Mouse (Mus musculus) midbrain, postnatal 0 days (tissue): ENCODE results near the gene Scai. TPM values are rescaled to one million over a fixed set of nuclear protein-coding genes. Genes with fewer than 3 reads are reported as not detected.

ENCODE experiments used
- ATAC-seq: fragments of 200-750 bp; cut with Nextera tagmentation; 2 replicates; pipeline ENCODE4 v1.8.0; 2017; ENCODE audit warnings: moderate number of reproducible peaks, mild to moderate bottlenecking, moderate TSS enrichment, moderate library complexity; ENCODE audit not compliant: low FRiP score
- DNase-seq: peaks from one replicate; pipeline ENCODE4 v3.0.0-alpha.2; 2015; ENCODE audit warnings: low spot score
- H3K27ac ChIP-seq: fragments of 300-500 bp; sonication (generic); 2 replicates; pipeline ENCODE4 v1.5.1; 2014; ENCODE audit warnings: low read depth, mild to moderate bottlenecking, low read length, mixed read lengths
- H3K27me3 ChIP-seq: fragments of 300-500 bp; sonication (generic); 2 replicates; pipeline ENCODE4 v1.6.1; 2014; ENCODE audit warnings: low read length, control low read depth, mixed read lengths; ENCODE audit not compliant: insufficient read depth
- H3K36me3 ChIP-seq: fragments of 300-500 bp; sonication (generic); 2 replicates; pipeline ENCODE4 v1.6.1; 2014; ENCODE audit warnings: low read length, control low read depth, mixed read lengths; ENCODE audit not compliant: insufficient read depth
- H3K4me1 ChIP-seq: fragments of 300-500 bp; sonication (generic); 2 replicates; pipeline ENCODE4 v1.6.1; 2014; ENCODE audit warnings: mild to moderate bottlenecking, control low read depth, antibody characterized with exemption, low read length, mixed read lengths; ENCODE audit not compliant: insufficient read depth
- H3K4me2 ChIP-seq: fragments of 300-500 bp; sonication (generic); 2 replicates; pipeline ENCODE4 v1.6.1; 2014; ENCODE audit warnings: low read depth, mild to moderate bottlenecking, low read length, mixed read lengths; ENCODE audit not compliant: poor library complexity, severe bottlenecking
- H3K4me3 ChIP-seq: fragments of 300-500 bp; sonication (generic); 2 replicates; pipeline ENCODE4 v1.5.1; 2014; ENCODE audit warnings: low read depth, mild to moderate bottlenecking, low read length, moderate library complexity
- H3K9ac ChIP-seq: fragments of 300-500 bp; sonication (generic); replicated peaks from 2 replicates; pipeline ENCODE4 v1.6.1; 2014; ENCODE audit warnings: mild to moderate bottlenecking, low read length, moderate library complexity, mixed read lengths; ENCODE audit not compliant: poor library complexity, severe bottlenecking
- H3K9me3 ChIP-seq: fragments of 300-500 bp; sonication (generic); 2 replicates; pipeline ENCODE4 v1.6.1; 2016; ENCODE audit warnings: low read length, control low read depth
- CTCF ChIP-seq: IDR thresholded peaks from 2 replicates; pipeline ENCODE4 v1.5.1; 2016; ENCODE audit warnings: antibody characterized with exemption, mild to moderate bottlenecking
- WGBS: fragments of 180-500 bp; shearing (Covaris S2); extraction: QIAGEN DNeasy Blood & Tissue Kit; methylation state at CpG from one replicate; pipeline ENCODE4 v1.1.7; 2014; 5-methylcytosine and 5-hydroxymethylcytosine counted together
- polyA plus RNA-seq: library from polyadenylated mRNA; unstranded; fragments of >200 nt; fragmentation: Nextera tagmentation; extraction: Ambion mirVana; gene quantifications from 2 replicates; pipeline ENCODE4 v1.2.1, GENCODE M21; 2015
- total RNA-seq: library from RNA; depleted of rRNA; stranded (reverse); fragments of >200 nt; gene quantifications from 2 replicates; pipeline ENCODE4 v1.2.3, GENCODE M21; 2014; rRNA removed

Scai gene
- total and polyA plus RNA-seq, 2 experiments from 2014 or later = 13.8 to 59.5 TPM

DNA sequence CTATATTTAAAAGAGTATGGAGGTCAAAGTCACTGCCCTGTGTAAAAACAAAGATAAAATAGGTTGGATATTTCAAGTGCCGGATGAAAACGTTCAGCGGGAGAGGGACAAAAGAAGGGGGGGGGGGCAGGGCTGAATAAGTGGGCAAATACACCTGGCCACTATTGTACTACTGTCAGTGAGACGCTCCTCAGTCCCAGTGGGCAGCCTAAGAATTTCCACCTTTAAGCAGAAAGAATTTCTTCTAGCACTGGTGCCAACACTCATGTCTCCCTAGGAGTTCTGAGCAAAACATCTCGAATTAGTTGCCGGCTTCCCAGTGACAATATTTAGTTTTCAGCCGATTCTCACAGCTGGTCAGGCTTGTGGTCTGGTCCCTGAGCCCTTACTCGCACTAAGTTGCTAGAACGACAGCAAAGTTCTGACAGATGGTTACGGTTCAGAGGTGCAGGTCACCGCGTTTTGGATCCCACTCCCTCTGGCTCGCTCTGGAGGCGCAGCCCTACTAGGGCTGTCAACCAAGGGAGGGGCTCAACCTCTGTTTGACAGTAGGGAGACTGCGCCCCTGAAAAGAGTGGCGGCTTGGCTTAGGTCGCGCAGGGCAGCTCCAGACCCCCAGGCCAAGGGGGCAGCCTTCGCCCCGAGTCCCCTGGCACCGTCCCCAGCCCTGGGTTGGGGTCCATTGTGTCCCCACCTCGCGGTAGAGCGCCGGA lies 125.7 kb downstream of the Scai start:
- Histone ChIP-seq H3K4me2 (peak overlapping the region; percentile 79), H3K9me3 (no peaks in the 10 kb centered on the region), H3K4me3 (peak overlapping the region; percentile 95), H3K27ac (peak overlapping the region; percentile 85), H3K9ac (peak overlapping the region; percentile 93), H3K4me1 (no peaks in the 10 kb centered on the region), H3K27me3 (no peaks in the 10 kb centered on the region), H3K36me3 (peaks cover 8% of the 10 kb centered on the region; the same call in 1 of the 2 replicates)
- TF ChIP-seq CTCF = peak; percentile 22; the same call in 1 of the 2 replicates
- ATAC-seq (peak; percentile 84), DNase-seq (peak; percentile 15)
- 6% methylated on average over 25 of the region's 25 CpGs for WGBS

DNA sequence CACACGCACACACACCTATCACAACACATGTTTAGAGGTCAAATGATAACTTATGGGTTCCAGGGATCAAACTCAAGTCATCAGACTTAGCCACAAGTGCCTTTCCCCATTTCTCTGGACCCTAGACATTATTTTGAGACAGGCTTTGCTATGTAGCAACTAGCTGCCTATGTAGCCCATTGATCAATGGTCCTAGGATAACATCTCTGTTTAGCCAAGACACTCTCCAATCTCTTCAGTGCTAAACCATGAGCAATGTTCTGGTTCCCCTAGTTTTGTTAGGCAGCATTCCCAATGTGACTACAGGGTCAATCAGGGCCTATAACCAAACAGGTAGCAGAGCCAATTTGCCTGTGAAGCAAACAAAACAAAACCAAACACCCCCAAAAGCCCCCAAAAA lies 142.0 kb downstream of the Scai start:
- H3K36me3 ChIP-seq = peaks cover 51% of the 10 kb centered on the region

DNA sequence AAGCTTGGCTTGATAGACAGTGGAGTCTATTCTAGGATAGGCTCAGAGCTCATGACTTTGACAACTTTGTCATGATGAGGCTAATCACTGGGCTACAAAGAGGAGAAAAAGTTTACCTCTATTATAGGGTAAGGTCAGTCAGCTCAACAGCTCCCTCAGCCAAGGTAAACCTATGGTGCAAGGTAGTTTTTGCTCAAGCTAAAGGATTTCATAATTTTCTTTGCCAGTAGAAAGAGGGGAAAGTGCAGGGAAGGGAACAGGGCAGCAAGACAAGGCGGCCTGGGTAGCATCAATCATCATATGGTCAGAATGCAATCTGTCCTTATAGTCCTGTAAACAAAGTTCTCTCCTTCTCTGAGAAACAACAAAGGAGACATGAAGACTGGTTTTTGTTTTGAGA lies 150.3 kb downstream of the Scai start:
- no peak overlapping the region for H3K27ac ChIP-seq
- DNase-seq = no peak
- no peak for TF ChIP-seq CTCF
- H3K36me3 ChIP-seq = peaks cover 47% of the 10 kb centered on the region
- H3K9ac ChIP-seq = no peak overlapping the region
- no peaks in the 10 kb centered on the region for H3K9me3 ChIP-seq
- no peak for ATAC-seq
- no peaks in the 10 kb centered on the region for H3K4me1 ChIP-seq
- H3K4me3 ChIP-seq = no peak overlapping the region
- no peaks in the 10 kb centered on the region for H3K27me3 ChIP-seq
- H3K4me2 ChIP-seq = no peak overlapping the region
- 97% methylated on average over 1 of the region's 1 CpGs for WGBS

More for the DNA sequence above, 142.0 kb downstream of the Scai start:
- no peak for TF ChIP-seq CTCF
- 98% methylated on average over 1 of the region's 1 CpGs for WGBS
- DNase-seq = no peak
- ATAC-seq = no peak
- Histone ChIP-seq H3K4me2 (no peak overlapping the region), H3K27ac (no peak overlapping the region), H3K27me3 (no peaks in the 10 kb centered on the region), H3K4me3 (no peak overlapping the region), H3K4me1 (no peaks in the 10 kb centered on the region), H3K9ac (no peak overlapping the region), H3K9me3 (no peaks in the 10 kb centered on the region)

DNA sequence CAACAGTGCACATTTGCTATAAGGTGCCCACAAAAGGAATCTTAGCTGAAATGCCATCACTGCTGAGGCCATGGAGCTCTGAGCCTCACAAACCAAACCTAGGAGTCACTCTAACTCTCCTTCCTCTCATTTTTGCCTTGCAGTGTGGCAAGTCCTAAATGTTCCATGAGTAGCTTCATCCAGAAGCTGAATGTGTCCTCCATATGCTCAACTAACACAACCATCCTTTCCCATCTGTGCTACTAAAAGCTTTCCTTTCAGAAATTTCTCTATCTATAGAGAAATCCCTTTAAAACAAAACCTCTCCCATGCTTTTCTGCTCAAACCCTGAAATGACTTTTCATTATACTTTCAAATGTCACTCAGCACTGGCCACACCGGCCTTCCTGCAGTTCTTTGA lies 158.9 kb downstream of the Scai start:
- Histone ChIP-seq H3K9ac (no peak overlapping the region), H3K9me3 (no peaks in the 10 kb centered on the region), H3K27me3 (no peaks in the 10 kb centered on the region), H3K4me3 (no peak overlapping the region), H3K27ac (no peak overlapping the region), H3K4me2 (no peak overlapping the region), H3K36me3 (peaks cover 61% of the 10 kb centered on the region), H3K4me1 (no peaks in the 10 kb centered on the region)
- no peak for TF ChIP-seq CTCF
- no peak for ATAC-seq
- WGBS = 91% methylated on average over 1 of the region's 1 CpGs
- DNase-seq = no peak

DNA sequence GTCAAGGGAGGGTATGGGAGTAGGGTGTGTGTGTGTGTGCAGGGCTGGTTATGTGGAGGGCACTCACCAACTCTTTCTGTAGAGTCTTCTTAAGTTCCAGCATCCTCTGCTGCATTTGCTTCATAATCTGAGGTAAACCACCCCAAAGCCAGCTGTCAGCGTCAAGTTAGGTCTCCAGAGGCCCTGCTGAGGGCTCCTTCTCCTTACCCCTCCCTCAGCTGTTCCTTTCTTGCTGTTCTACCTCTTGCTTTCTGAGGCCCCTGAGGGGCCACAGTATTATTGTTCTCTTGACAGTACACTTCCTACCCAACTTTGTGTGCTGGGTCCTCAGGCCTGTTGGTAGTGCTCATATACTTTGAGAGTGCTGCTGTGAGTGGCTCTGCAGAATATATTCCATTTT lies 170.5 kb downstream of the Scai start:
- no peaks in the 10 kb centered on the region for H3K9me3 ChIP-seq
- 94% methylated on average over 1 of the region's 1 CpGs for WGBS
- no peak overlapping the region for H3K9ac ChIP-seq
- no peak for TF ChIP-seq CTCF
- H3K4me3 ChIP-seq = no peak overlapping the region
- no peak for ATAC-seq
- H3K4me2 ChIP-seq = no peak overlapping the region
- no peak overlapping the region for H3K27ac ChIP-seq
- no peak for DNase-seq
- peaks cover 65% of the 10 kb centered on the region for H3K36me3 ChIP-seq
- no peaks in the 10 kb centered on the region for H3K27me3 ChIP-seq
- H3K4me1 ChIP-seq = no peaks in the 10 kb centered on the region

DNA sequence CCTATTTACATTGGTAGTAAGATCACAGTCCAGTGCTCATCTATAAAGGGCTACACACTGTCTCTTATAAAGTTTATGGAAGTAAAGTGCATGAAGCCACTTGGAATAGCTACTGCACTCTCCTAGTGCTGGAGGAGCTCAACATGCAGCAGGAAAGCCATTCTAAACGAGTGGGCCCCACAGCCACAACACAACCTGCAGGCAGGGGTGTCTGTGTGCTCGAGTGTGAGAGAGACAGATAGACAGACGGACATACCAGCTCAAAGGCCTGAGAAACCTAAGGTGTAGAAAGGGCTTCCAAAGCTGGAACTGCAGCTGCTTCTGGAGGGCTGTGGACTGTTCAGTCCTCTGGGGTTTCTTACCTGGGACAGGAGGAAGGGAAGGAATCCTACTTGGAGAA lies 174.0 kb downstream of the Scai start:
- no peak overlapping the region for H3K4me2 ChIP-seq
- no peak for ATAC-seq
- H3K27me3 ChIP-seq = no peaks in the 10 kb centered on the region
- no peak for DNase-seq
- no peaks in the 10 kb centered on the region for H3K4me1 ChIP-seq
- no peaks in the 10 kb centered on the region for H3K9me3 ChIP-seq
- WGBS = 85% methylated on average over 3 of the region's 3 CpGs
- H3K4me3 ChIP-seq = no peak overlapping the region
- TF ChIP-seq CTCF = no peak
- H3K9ac ChIP-seq = no peak overlapping the region
- peaks cover 56% of the 10 kb centered on the region for H3K36me3 ChIP-seq
- H3K27ac ChIP-seq = no peak overlapping the region

Other genes starting within 250 kb of the Scai start
- gene Wdr38, start 193.3 kb downstream of the Scai start, total RNA-seq = 0.71 and 3.4 TPM in 2 replicates
- 0.49 and 0.72 TPM in 2 replicates for gene Wdr38, start 193.3 kb downstream of the Scai start, polyA plus RNA-seq
- gene Arpc5l, start 185.4 kb downstream of the Scai start, total RNA-seq = 62.6 and 63.2 TPM in 2 replicates
- 162 and 177 TPM in 2 replicates for gene Arpc5l, start 185.4 kb downstream of the Scai start, polyA plus RNA-seq
- gene Rpl35, start 185.1 kb downstream of the Scai start, total RNA-seq = 82.4 and 110 TPM in 2 replicates
- 566 and 596 TPM in 2 replicates for gene Rpl35, start 185.1 kb downstream of the Scai start, polyA plus RNA-seq
- gene Golga1, start 125.2 kb downstream of the Scai start, total RNA-seq = 22.2 and 33.4 TPM in 2 replicates
- 27.2 and 27.5 TPM in 2 replicates for gene Golga1, start 125.2 kb downstream of the Scai start, polyA plus RNA-seq
- 51.4 and 51.9 TPM in 2 replicates for gene Ppp6c, start 35.7 kb upstream of the Scai start, total RNA-seq
- 46.0 and 48.4 TPM in 2 replicates for gene Ppp6c, start 35.7 kb upstream of the Scai start, polyA plus RNA-seq